Mouse (Mus musculus): ENCODE data around the gene Hbb-bh1.
"Not testable (repeated sequence)": the region's sequence is repeated elsewhere in the genome, so short reads cannot be mapped to it uniquely, and the experiment has no call there.

Hbb-bh1 gene

GRCm38 (mm10) chr7:103812174-103812573, 30.8 kb downstream of the Hbb-bh1 start:
- DNase-seq (ENCODE audit: low read depth, low spot score): no peak

- no peak for DNase-seq (ENCODE audit: low read depth, low spot score)
Measured at GRCm38 (mm10) chr7:103811223-103811845, 31.6 kb downstream of the Hbb-bh1 start.

GRCm38 (mm10) chr7:103810746-103811145, 32.2 kb downstream of the Hbb-bh1 start:
- no peak for DNase-seq (ENCODE audit: low read depth, low spot score)

GRCm38 (mm10) chr7:103810296-103810695, 32.7 kb downstream of the Hbb-bh1 start:
- no peak for DNase-seq (ENCODE audit: low read depth, low spot score)

- no peak for DNase-seq (ENCODE audit: low read depth, low spot score)
Measured at GRCm38 (mm10) chr7:103809801-103810155, 33.2 kb downstream of the Hbb-bh1 start.

- no peak for DNase-seq (ENCODE audit: low read depth, low spot score)
Measured at GRCm38 (mm10) chr7:103808971-103809800, 33.8 kb downstream of the Hbb-bh1 start.

- DNase-seq (ENCODE audit: low read depth, low spot score): not testable (repeated sequence)
Measured at GRCm38 (mm10) chr7:103808120-103808519, 34.8 kb downstream of the Hbb-bh1 start.

- no peak for DNase-seq (ENCODE audit: low read depth, low spot score)
Measured at GRCm38 (mm10) chr7:103806856-103807255, 36.1 kb downstream of the Hbb-bh1 start.

- no peak for DNase-seq (ENCODE audit: low read depth, low spot score)
Measured at GRCm38 (mm10) chr7:103792669-103793388, 50.1 kb downstream of the Hbb-bh1 start.

GRCm38 (mm10) chr7:103791721-103792120, 51.2 kb downstream of the Hbb-bh1 start, which contains the start of gene Olfr67:
Gene Olfr67, minus strand, starts transcription at chr7:103791821.
- DNase-seq (ENCODE audit: low read depth, low spot score): no peak
